Mouse (Mus musculus) limb, embryonic 12.5 days (tissue): ENCODE measurements around the gene Aip. TPM values are rescaled to one million over a fixed set of nuclear protein-coding genes. Genes with fewer than 3 reads are reported as not detected.

Source experiments
- ATAC-seq: fragments of 200-750 bp; cut with Nextera tagmentation; 2 replicates; pipeline ENCODE4 v1.8.0; 2017; ENCODE audit warnings: low read depth, moderate TSS enrichment; ENCODE audit not compliant: insufficient number of reproducible peaks, insufficient read depth, low FRiP score, low TSS enrichment
- H3K27ac ChIP-seq: fragments of 300-500 bp; sonication (generic); 2 replicates; pipeline ENCODE4 v1.5.1; 2016; ENCODE audit warnings: mild to moderate bottlenecking, moderate library complexity
- H3K27me3 ChIP-seq: fragments of 300-500 bp; sonication (generic); 2 replicates; pipeline ENCODE4 v1.6.1; 2016; ENCODE audit warnings: mild to moderate bottlenecking, moderate library complexity
- H3K36me3 ChIP-seq: fragments of 300-500 bp; sonication (generic); 2 replicates; pipeline ENCODE4 v1.6.1; 2016; ENCODE audit warnings: mild to moderate bottlenecking, moderate library complexity
- H3K4me1 ChIP-seq: fragments of 300-500 bp; sonication (generic); replicated peaks from 2 replicates; pipeline ENCODE4 v1.6.1; 2016
- H3K4me2 ChIP-seq: fragments of 300-500 bp; sonication (generic); 2 replicates; pipeline ENCODE4 v1.6.1; 2016; ENCODE audit warnings: mild to moderate bottlenecking, moderate library complexity
- H3K4me3 ChIP-seq: fragments of 300-500 bp; sonication (generic); replicated peaks from 2 replicates; pipeline ENCODE4 v1.5.1; 2016; ENCODE audit warnings: mild to moderate bottlenecking
- H3K9ac ChIP-seq: fragments of 300-500 bp; sonication (generic); replicated peaks from 2 replicates; pipeline ENCODE4 v1.6.1; 2016; ENCODE audit warnings: mild to moderate bottlenecking, moderate library complexity
- H3K9me3 ChIP-seq: fragments of 300-500 bp; sonication (generic); 2 replicates; pipeline ENCODE4 v1.6.1; 2016; ENCODE audit warnings: mild to moderate bottlenecking, moderate library complexity
- WGBS: fragments of 180-500 bp; shearing (Covaris S2); methylation state at CpG from one replicate; pipeline ENCODE4 v1.1.7; 2016; 5-methylcytosine and 5-hydroxymethylcytosine counted together
- polyA plus RNA-seq: library from polyadenylated mRNA; unstranded; fragments of >200 nt; fragmentation: Nextera tagmentation; extraction: Ambion mirVana; gene quantifications from 2 replicates; pipeline ENCODE4 v1.2.1, GENCODE M21; 2016

Gene Aip
- polyA plus RNA-seq, 1 experiment from 2014 or later = 87.5 TPM

- Histone ChIP-seq H3K27me3 (no peaks in the 10 kb centered on the region), H3K9ac (no peak overlapping the region), H3K36me3 (peaks cover 40% of the 10 kb centered on the region), H3K4me3 (peak overlapping the region; percentile 47; the same call in 1 of the 2 replicates), H3K4me1 (peaks cover 16% of the 10 kb centered on the region), H3K27ac (no peak overlapping the region), H3K4me2 (no peak overlapping the region), H3K9me3 (no peaks in the 10 kb centered on the region)
- 90% methylated on average over 6 of the region's 6 CpGs for WGBS
- no peak for ATAC-seq
Measured at GRCm38 (mm10) chr19:4119716-4120487, 5.8 kb downstream of the Aip start.

- no peak for ATAC-seq
- Histone ChIP-seq H3K4me3 (no peak overlapping the region), H3K4me2 (no peak overlapping the region), H3K9ac (no peak overlapping the region), H3K27ac (no peak overlapping the region), H3K36me3 (peaks cover 55% of the 10 kb centered on the region), H3K9me3 (no peaks in the 10 kb centered on the region), H3K4me1 (peaks cover 23% of the 10 kb centered on the region), H3K27me3 (no peaks in the 10 kb centered on the region)
- WGBS = 93% methylated on average over 2 of the region's 2 CpGs
Measured at GRCm38 (mm10) chr19:4118350-4118749, 7.3 kb downstream of the Aip start.

- no peak for ATAC-seq
- Histone ChIP-seq H3K36me3 (peaks cover 69% of the 10 kb centered on the region), H3K27me3 (no peaks in the 10 kb centered on the region), H3K4me2 (no peak overlapping the region), H3K4me1 (peaks cover 28% of the 10 kb centered on the region), H3K27ac (no peak overlapping the region), H3K4me3 (no peak overlapping the region), H3K9me3 (no peaks in the 10 kb centered on the region), H3K9ac (no peak overlapping the region)
- 99% methylated on average over 7 of the region's 7 CpGs for WGBS
Measured at GRCm38 (mm10) chr19:4117006-4117405, 8.7 kb downstream of the Aip start.

GRCm38 (mm10) chr19:4115816-4116215 lies 9.8 kb downstream of the Aip start:
- peaks cover 26% of the 10 kb centered on the region for H3K4me1 ChIP-seq
- no peaks in the 10 kb centered on the region for H3K9me3 ChIP-seq
- H3K4me3 ChIP-seq = no peak overlapping the region
- H3K27ac ChIP-seq = no peak overlapping the region
- no peak overlapping the region for H3K4me2 ChIP-seq
- no peaks in the 10 kb centered on the region for H3K27me3 ChIP-seq
- H3K9ac ChIP-seq = no peak overlapping the region
- 85% methylated on average over 11 of the region's 11 CpGs for WGBS
- ATAC-seq = no peak
- peaks cover 76% of the 10 kb centered on the region for H3K36me3 ChIP-seq

GRCm38 (mm10) chr19:4115144-4115543 lies 10.5 kb downstream of the Aip start:
- no peaks in the 10 kb centered on the region for H3K9me3 ChIP-seq
- H3K9ac ChIP-seq = no peak overlapping the region
- peaks cover 76% of the 10 kb centered on the region for H3K36me3 ChIP-seq
- H3K27ac ChIP-seq = no peak overlapping the region
- H3K4me3 ChIP-seq = no peak overlapping the region
- H3K4me1 ChIP-seq = peaks cover 19% of the 10 kb centered on the region
- H3K27me3 ChIP-seq = no peaks in the 10 kb centered on the region
- no peak for ATAC-seq
- no peak overlapping the region for H3K4me2 ChIP-seq
- WGBS = 96% methylated on average over 10 of the region's 10 CpGs

GRCm38 (mm10) chr19:4114551-4114950 lies 11.1 kb downstream of the Aip start:
- no peak for ATAC-seq
- Histone ChIP-seq H3K27ac (peak overlapping the region; percentile 83), H3K4me1 (peaks cover 19% of the 10 kb centered on the region), H3K27me3 (no peaks in the 10 kb centered on the region), H3K9ac (no peak overlapping the region), H3K4me2 (no peak overlapping the region), H3K4me3 (no peak overlapping the region), H3K9me3 (no peaks in the 10 kb centered on the region), H3K36me3 (peaks cover 76% of the 10 kb centered on the region)
- 85% methylated on average over 10 of the region's 10 CpGs for WGBS

- Histone ChIP-seq H3K9ac (peak overlapping the region; percentile 4; the same call in 1 of the 2 replicates), H3K27me3 (no peaks in the 10 kb centered on the region), H3K4me3 (no peak overlapping the region), H3K9me3 (no peaks in the 10 kb centered on the region), H3K4me2 (peak overlapping the region; percentile 15; the same call in 1 of the 2 replicates), H3K36me3 (peaks cover 74% of the 10 kb centered on the region), H3K4me1 (peaks cover 19% of the 10 kb centered on the region), H3K27ac (peak overlapping the region; percentile 83)
- ATAC-seq = peak; percentile 22; the same call in 1 of the 2 replicates
- 23% methylated on average over 5 of the region's 5 CpGs for WGBS
Measured at GRCm38 (mm10) chr19:4113806-4114230, 11.8 kb downstream of the Aip start.

- Histone ChIP-seq H3K9me3 (no peaks in the 10 kb centered on the region), H3K27ac (peak overlapping the region; percentile 83), H3K9ac (no peak overlapping the region; the same call in 1 of the 2 replicates), H3K4me3 (no peak overlapping the region), H3K4me1 (peaks cover 19% of the 10 kb centered on the region), H3K4me2 (peak overlapping the region; percentile 15; the same call in 1 of the 2 replicates), H3K27me3 (no peaks in the 10 kb centered on the region), H3K36me3 (peaks cover 71% of the 10 kb centered on the region)
- 0 out of 2 replicates have a peak, but pooled peaks have one; percentile 14 for ATAC-seq
- WGBS = 79% methylated on average over 13 of the region's 13 CpGs
Measured at GRCm38 (mm10) chr19:4113186-4113805, 12.4 kb downstream of the Aip start.

GRCm38 (mm10) chr19:4112063-4112960 lies 13.3 kb downstream of the Aip start:
- Histone ChIP-seq H3K4me2 (no peak overlapping the region), H3K9ac (no peak overlapping the region), H3K27me3 (no peaks in the 10 kb centered on the region), H3K27ac (no peak overlapping the region), H3K4me1 (peaks cover 19% of the 10 kb centered on the region), H3K9me3 (no peaks in the 10 kb centered on the region), H3K4me3 (no peak overlapping the region), H3K36me3 (peaks cover 61% of the 10 kb centered on the region)
- ATAC-seq = no peak
- WGBS = 93% methylated on average over 26 of the region's 26 CpGs

- ATAC-seq = no peak
- 87% methylated on average over 9 of the region's 9 CpGs for WGBS
- H3K4me2 ChIP-seq = no peak overlapping the region
- no peaks in the 10 kb centered on the region for H3K27me3 ChIP-seq
- H3K9me3 ChIP-seq = no peaks in the 10 kb centered on the region
- H3K27ac ChIP-seq = no peak overlapping the region
- H3K4me3 ChIP-seq = no peak overlapping the region
- H3K9ac ChIP-seq = no peak overlapping the region
- peaks cover 10% of the 10 kb centered on the region for H3K4me1 ChIP-seq
- H3K36me3 ChIP-seq = peaks cover 26% of the 10 kb centered on the region
Measured at GRCm38 (mm10) chr19:4108535-4108934, 17.1 kb downstream of the Aip start.

GRCm38 (mm10) chr19:4106654-4107053 lies 19.0 kb downstream of the Aip start:
- no peak for ATAC-seq
- Histone ChIP-seq H3K27me3 (peaks cover 18% of the 10 kb centered on the region), H3K4me2 (no peak overlapping the region), H3K27ac (no peak overlapping the region), H3K36me3 (peaks cover 10% of the 10 kb centered on the region), H3K4me3 (no peak overlapping the region), H3K9me3 (no peaks in the 10 kb centered on the region), H3K4me1 (peaks cover 4% of the 10 kb centered on the region; the same call in 1 of the 2 replicates), H3K9ac (no peak overlapping the region)
- 88% methylated on average over 14 of the region's 14 CpGs for WGBS
